ENCODE assay signal across 8 mouse cellular contexts in the genomic region with DNA sequence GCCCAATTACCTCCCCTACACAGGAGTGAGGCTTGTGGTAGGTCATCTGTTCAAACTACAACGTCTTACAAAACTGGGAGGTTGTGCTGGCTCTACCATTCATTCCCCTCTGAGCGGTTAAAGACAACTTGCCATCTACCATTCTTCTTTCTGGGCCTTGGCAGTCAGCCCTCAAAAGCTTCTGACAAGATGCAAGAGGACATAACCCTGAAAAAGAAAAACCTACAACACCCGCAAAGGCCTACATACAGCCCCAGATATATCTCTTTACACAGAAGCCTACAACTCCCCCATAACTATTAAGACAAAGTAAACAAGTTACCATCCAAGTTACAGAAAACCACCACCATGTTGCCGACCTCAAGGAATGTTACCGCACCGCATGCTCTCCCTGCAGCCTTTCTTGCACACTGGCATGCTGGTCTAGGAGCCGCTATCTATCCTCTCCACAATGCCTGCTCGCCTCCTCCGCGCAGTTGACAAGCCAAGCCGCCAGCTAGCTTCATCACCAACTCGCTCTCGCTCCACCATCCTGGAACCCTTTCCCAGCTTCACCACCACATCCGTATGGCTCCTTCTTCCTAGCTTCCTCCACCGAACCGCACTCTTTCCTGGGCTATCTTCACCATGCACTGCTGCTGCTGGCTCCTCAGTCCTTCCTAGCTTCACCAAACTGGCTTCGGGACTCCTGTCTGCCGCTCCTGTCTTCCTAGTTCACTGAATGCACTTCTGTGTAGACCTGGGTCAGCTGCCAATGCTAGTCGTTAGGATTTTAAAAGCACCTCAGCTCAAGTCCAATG. TPM values are rescaled to one million over a fixed set of nuclear protein-coding genes. Genes with fewer than 3 reads are reported as not detected.
A peak's percentile ranks its signal among the peaks of the same experiment; 100 is the strongest.
DNase-seq lines count a peak whose midpoint lies in the region; ATAC-seq and TF ChIP-seq lines count a peak whose summit lies in the region.

No protein-coding gene starts in this region.

- H3K4me1 ChIP-seq in erythroblast, embryonic 14.5 days (ENCODE audit: control insufficient read depth): peaks cover 50% of the 10 kb centered on the region
- peaks cover 2% of the 10 kb centered on the region; the same call in 1 of the 2 replicates for H3K4me1 ChIP-seq in intestine, postnatal 0 days (replicated peaks; ENCODE audit: control insufficient read depth, insufficient read depth, low read length)
- peaks cover 26% of the 10 kb centered on the region for H3K4me1 ChIP-seq in midbrain, embryonic 16.5 days (ENCODE audit: control insufficient read depth, insufficient read depth, low read length)

- H3K27me3 ChIP-seq in erythroblast, embryonic 14.5 days (ENCODE audit: control insufficient read depth): no peaks in the 10 kb centered on the region
- no peaks in the 10 kb centered on the region for H3K27me3 ChIP-seq in intestine, postnatal 0 days (replicated peaks; ENCODE audit: control insufficient read depth, insufficient read depth, low read length)
- H3K27me3 ChIP-seq in midbrain, embryonic 16.5 days (ENCODE audit: control insufficient read depth, insufficient read depth, low read depth, low read length): no peaks in the 10 kb centered on the region

- peak overlapping the region; percentile 70 for H3K4me3 ChIP-seq in erythroblast, embryonic 14.5 days (replicated peaks)
- peak overlapping the region; percentile 82 for H3K4me3 ChIP-seq in intestine, postnatal 0 days (ENCODE audit: low read depth, low read length)
- H3K4me3 ChIP-seq in midbrain, embryonic 16.5 days (ENCODE audit: low read depth, low read length): peak overlapping the region; percentile 61

- H3K9me3 ChIP-seq in erythroblast, embryonic 14.5 days (ENCODE audit: control insufficient read depth, low read length): no peaks in the 10 kb centered on the region
- H3K9me3 ChIP-seq in intestine, postnatal 0 days (ENCODE audit: control insufficient read depth): no peaks in the 10 kb centered on the region
- no peaks in the 10 kb centered on the region for H3K9me3 ChIP-seq in midbrain, embryonic 16.5 days (replicated peaks; ENCODE audit: control insufficient read depth, low read length, poor library complexity, severe bottlenecking)

- peaks cover 57% of the 10 kb centered on the region for H3K36me3 ChIP-seq in erythroblast, embryonic 14.5 days (ENCODE audit: control insufficient read depth)
- peaks cover 29% of the 10 kb centered on the region for H3K36me3 ChIP-seq in intestine, postnatal 0 days (ENCODE audit: control insufficient read depth, insufficient read depth)
- peaks cover 6% of the 10 kb centered on the region for H3K36me3 ChIP-seq in midbrain, embryonic 16.5 days (ENCODE audit: control insufficient read depth, insufficient read depth, low read length)

- ATAC-seq in intestine, postnatal 0 days: no peak
- ATAC-seq in midbrain, embryonic 16.5 days: no peak

- TF ChIP-seq CTCF in intestine, postnatal 0 days (IDR thresholded peaks at IDR 0.05; ENCODE audit: low read depth): no peak

- peak overlapping the region; percentile 100 for H3K27ac ChIP-seq in intestine, postnatal 0 days (ENCODE audit: low read depth, low read length)
- peak overlapping the region; percentile 83 for H3K27ac ChIP-seq in midbrain, embryonic 16.5 days (ENCODE audit: low read length)

- H3K9ac ChIP-seq in intestine, postnatal 0 days (ENCODE audit: low read depth, low read length): peak overlapping the region; percentile 97
- peak overlapping the region; percentile 74 for H3K9ac ChIP-seq in midbrain, embryonic 16.5 days (ENCODE audit: low read depth, low read length)

- H3K4me2 ChIP-seq in intestine, postnatal 0 days (replicated peaks; ENCODE audit: low read depth): peak overlapping the region; percentile 86
- H3K4me2 ChIP-seq in midbrain, embryonic 16.5 days (ENCODE audit: low read length): peak overlapping the region; percentile 79

- peak; percentile 34 for DNase-seq in kidney, adult 9 months
- no peak for DNase-seq in kidney, postnatal 14 days
- peak; percentile 34 for DNase-seq in MN1 (ENCODE audit: low spot score)
- no peak for DNase-seq in left cerebral cortex, adult 9 months (ENCODE audit: low spot score in 2 of 2)
- DNase-seq in layer of hippocampus, adult 18-20 months (ENCODE audit: low spot score in 2 of 2): no peak

- WGBS in intestine, postnatal 0 days: 0% methylated on average over 19 of the region's 19 CpGs
- under 1% methylated on average over 19 of the region's 19 CpGs for WGBS in midbrain, embryonic 16.5 days

RNA-seq across cellular contexts. Expression of gene Scyl1, which starts 29.6 kb away (rescaled TPM):
- 8.2 TPM in 2 replicates for polyA plus RNA-seq in erythroblast, embryonic 14.5 days (2012)
- polyA plus RNA-seq in intestine, postnatal 0 days (2015; fragmentation: Nextera tagmentation; extraction: Ambion mirVana): 43.8 and 48.8 TPM in 2 replicates
- polyA plus RNA-seq in midbrain, embryonic 16.5 days (2015; fragmentation: Nextera tagmentation; extraction: Ambion mirVana): 86.3 and 86.6 TPM in 2 replicates
- total RNA-seq in layer of hippocampus, adult 18-20 months (2021): 10 to 100 TPM; 77.3 to 80.3 TPM

Comparison
In these comparisons a context has a peak if more than half of its experiments do, and no peak if none do; other contexts are left out.
1. DNase-seq: peak in kidney, adult 9 months (single experiment) and MN1 (single experiment); none in kidney, postnatal 14 days (single experiment), left cerebral cortex, adult 9 months (0 of 2) and layer of hippocampus, adult 18-20 months (0 of 2).
2. Peak in every context shown above with its lines, with median percentiles within 50 percentile points of each other: H3K4me3 ChIP-seq.